22 mouse cellular contexts compared by ENCODE assay signal in the genomic region with DNA sequence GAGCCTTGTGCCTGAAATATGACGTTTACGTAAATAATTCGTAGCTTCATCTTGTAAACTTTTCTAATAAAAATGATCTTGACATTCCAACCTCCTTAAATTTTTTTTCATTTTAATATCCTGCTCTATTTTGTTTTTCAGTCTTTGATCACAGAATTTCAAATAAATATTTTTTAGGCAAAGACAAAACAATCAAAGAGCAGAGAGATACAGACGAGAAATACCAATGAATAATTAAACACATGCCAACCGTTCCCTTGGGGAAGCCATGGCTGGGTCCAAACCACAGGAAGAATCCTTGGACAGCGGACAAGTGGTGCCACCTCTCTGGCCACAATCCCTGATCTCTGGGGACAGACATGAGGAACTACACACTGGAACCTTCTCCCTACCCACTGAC. TPM values are rescaled to one million over a fixed set of nuclear protein-coding genes. Genes with fewer than 3 reads are reported as not detected.
DNase-seq lines count a peak whose midpoint lies in the region; TF ChIP-seq lines count a peak whose summit lies in the region.
"Had no signal": no experiment of that assay in that cellular context is flagged by ENCODE, and none has a peak within 500 bp of the region (broad histone marks: within the 10 kb centered on the region; RNA-seq: fewer than 3 reads in every experiment).

No protein-coding gene starts in this region.

- H3K4me3 ChIP-seq in heart, embryonic 10.5 days, result no peak overlapping the region
- no peak overlapping the region for H3K4me3 ChIP-seq in layer of hippocampus, adult 2 months
- H3K4me3 ChIP-seq: embryonic facial prominence, embryonic 15.5 days; heart, embryonic 12.5 days; limb, embryonic 12.5 days had no signal

- no peaks in the 10 kb centered on the region for H3K36me3 ChIP-seq in heart, embryonic 10.5 days
- H3K36me3 ChIP-seq: embryonic facial prominence, embryonic 15.5 days; heart, embryonic 12.5 days; limb, embryonic 12.5 days had no signal

- peak; percentile 39 to 45 for DNase-seq in cerebellum, postnatal 10 days
- DNase-seq in cerebellum, postnatal 14 days, result no peak
- DNase-seq in heart, embryonic 10.5 days (ENCODE audit: low spot score), result peak; percentile 35
- DNase-seq in heart, adult 8-10 months (ENCODE audit: low spot score), result no peak
- DNase-seq in retina, embryonic 14.5 days (ENCODE audit: low spot score), result peak; percentile 51
- DNase-seq in retina, postnatal 1 day, result no peak
- no peak for DNase-seq in testis, postnatal 10 days (ENCODE audit: low spot score)
- DNase-seq in layer of hippocampus, adult 2 months (ENCODE audit: low spot score in 2 of 2), result no peak
- DNase-seq: adrenal gland, postnatal 14 days; cerebellum, adult 8-10 months; heart, postnatal 10 days; kidney, postnatal 25 days; layer of hippocampus, postnatal 36 days; liver, postnatal 0 days; right cerebral cortex, postnatal 25 days; thymus, postnatal 14 days had no signal

- no peaks in the 10 kb centered on the region for H3K9me3 ChIP-seq in heart, embryonic 10.5 days
- H3K9me3 ChIP-seq: embryonic facial prominence, embryonic 15.5 days; heart, embryonic 12.5 days; limb, embryonic 12.5 days had no signal

- no peak overlapping the region for H3K27ac ChIP-seq in heart, embryonic 10.5 days
- no peak overlapping the region; the same call in 1 of the 2 replicates for H3K27ac ChIP-seq in layer of hippocampus, adult 2 months
- H3K27ac ChIP-seq: embryonic facial prominence, embryonic 15.5 days; limb, embryonic 12.5 days; macrophage had no signal

- WGBS in heart, embryonic 10.5 days, result 86% methylated on average over 6 of the region's 6 CpGs

- H3K27me3 ChIP-seq in heart, embryonic 10.5 days (ENCODE audit: insufficient read depth, poor library complexity, severe bottlenecking), result peaks cover 30% of the 10 kb centered on the region
- H3K27me3 ChIP-seq: embryonic facial prominence, embryonic 15.5 days had no signal

- TF ChIP-seq CTCF in layer of hippocampus, adult 2 months (conservative IDR thresholded peaks at IDR 0.05), result no peak

- peaks cover 25% of the 10 kb centered on the region for H3K4me1 ChIP-seq in heart, embryonic 10.5 days
- H3K4me1 ChIP-seq: embryonic facial prominence, embryonic 15.5 days; limb, embryonic 12.5 days had no signal

RNA-seq across cellular contexts. Expression of a gene that starts 38.3 kb away (rescaled TPM):
- polyA plus RNA-seq in heart, embryonic 10.5 days (2016; fragmentation: Nextera tagmentation; extraction: Ambion mirVana), result 2.0 and 2.4 TPM in 2 replicates
- 10 to 100 TPM in 1 of 4 experiments, 1 to 10 TPM in 3; 6.2 to 10.6 (median 8.5) TPM for total RNA-seq in heart, adult 8-10 months (2022)
- 10 to 100 TPM; 44.4 to 45.5 TPM for total RNA-seq in layer of hippocampus, adult 2 months (2021)
- total RNA-seq: common myeloid progenitor, adult 5-6 weeks; neutrophil, adult 5-6 weeks had no signal
- polyA plus RNA-seq: liver, postnatal 0 days; macrophage had no signal

Comparison
In these comparisons a context has a peak if more than half of its experiments do, and no peak if none do; other contexts are left out.
1. DNase-seq: peak in cerebellum, postnatal 10 days (2 of 2), heart, embryonic 10.5 days (single experiment) and retina, embryonic 14.5 days (single experiment); none in cerebellum, postnatal 14 days (0 of 2), heart, adult 8-10 months (single experiment), retina, postnatal 1 day (single experiment), testis, postnatal 10 days (single experiment) and layer of hippocampus, adult 2 months (0 of 2).